Mouse (Mus musculus) heart, postnatal 0 days (tissue): ENCODE measurements around the gene Rtl8a. TPM values are rescaled to one million over a fixed set of nuclear protein-coding genes. Genes with fewer than 3 reads are reported as not detected.
"Not testable (repeated sequence)": the region's sequence is repeated elsewhere in the genome, so short reads cannot be mapped to it uniquely, and the experiment has no call there.

Experiments
- ATAC-seq: fragments of 200-750 bp; cut with Nextera tagmentation; 2 replicates; pipeline ENCODE4 v1.8.0; 2017; ENCODE audit warnings: low read depth, moderate number of reproducible peaks, moderate library complexity; ENCODE audit not compliant: insufficient read depth
- DNase-seq: peaks from one replicate; pipeline ENCODE4 v3.0.0-alpha.2; 2016; ENCODE audit warnings: low spot score
- H3K27ac ChIP-seq: fragments of 300-500 bp; sonication (generic); 2 replicates; pipeline ENCODE4 v1.5.1; 2014; ENCODE audit warnings: low read depth, mild to moderate bottlenecking
- H3K27me3 ChIP-seq: fragments of 300-500 bp; sonication (generic); 2 replicates; pipeline ENCODE4 v1.6.1; 2014; ENCODE audit warnings: low read length, mixed read lengths; ENCODE audit not compliant: control insufficient read depth, insufficient read depth
- H3K36me3 ChIP-seq: fragments of 300-500 bp; sonication (generic); replicated peaks from 2 replicates; pipeline ENCODE4 v1.6.1; 2014; ENCODE audit warnings: low read length, mixed read lengths; ENCODE audit not compliant: control insufficient read depth, insufficient read depth
- H3K4me1 ChIP-seq: fragments of 300-500 bp; sonication (generic); 2 replicates; pipeline ENCODE4 v1.6.1; 2014; ENCODE audit warnings: antibody characterized with exemption; ENCODE audit not compliant: control insufficient read depth, insufficient read depth
- H3K4me2 ChIP-seq: fragments of 300-500 bp; sonication (generic); 2 replicates; pipeline ENCODE4 v1.6.1; 2014; ENCODE audit warnings: low read depth, mild to moderate bottlenecking, low read length, moderate library complexity
- H3K4me3 ChIP-seq: fragments of 300-500 bp; sonication (generic); 2 replicates; pipeline ENCODE4 v1.5.1; 2014; ENCODE audit warnings: low read depth, low read length
- H3K9ac ChIP-seq: fragments of 300-500 bp; sonication (generic); replicated peaks from 2 replicates; pipeline ENCODE4 v1.6.1; 2014; ENCODE audit warnings: low read depth, low read length, mixed read lengths
- H3K9me3 ChIP-seq: fragments of 300-500 bp; sonication (generic); replicated peaks from 2 replicates; pipeline ENCODE4 v1.6.1; 2016; ENCODE audit warnings: low read length; ENCODE audit not compliant: control insufficient read depth
- CTCF ChIP-seq: IDR thresholded peaks from 2 replicates; pipeline ENCODE4 v1.5.1; 2016; ENCODE audit warnings: antibody characterized with exemption, control low read depth, low read depth
- EP300 ChIP-seq: IDR thresholded peaks from 2 replicates; pipeline ENCODE4 v1.6.1; 2016; ENCODE audit warnings: antibody characterized with exemption, low read depth
- WGBS: fragments of 180-500 bp; shearing (Covaris S2); extraction: QIAGEN DNeasy Blood & Tissue Kit; methylation state at CpG from one replicate; pipeline ENCODE4 v1.1.7; 2014; 5-methylcytosine and 5-hydroxymethylcytosine counted together
- polyA plus RNA-seq: library from polyadenylated mRNA; unstranded; fragments of >200 nt; fragmentation: Nextera tagmentation; extraction: Ambion mirVana; gene quantifications from 2 replicates; pipeline ENCODE4 v1.2.1, GENCODE M21; 2015
- total RNA-seq: library from RNA; depleted of rRNA; stranded (reverse); fragments of >200 nt; gene quantifications from 2 replicates; pipeline ENCODE4 v1.2.3, GENCODE M21; 2014; ENCODE audit warnings: low replicate concordance; rRNA removed

Gene Rtl8a
- total RNA-seq (121 and 177 TPM in 2 replicates), polyA plus RNA-seq (121 and 122 TPM in 2 replicates)

- H3K9me3 ChIP-seq, H3K9ac ChIP-seq, H3K36me3 ChIP-seq, H3K4me1 ChIP-seq, H3K27me3 ChIP-seq: not testable (repeated sequence)
- 28% methylated on average over 11 of the region's 50 CpGs for WGBS
- peak within 1 kb of the TSS; percentile 81 for H3K27ac ChIP-seq
- DNase-seq = peak; percentile 80
- peak within 1 kb of the TSS; percentile 44 for H3K4me2 ChIP-seq
- H3K4me3 ChIP-seq = peak within 1 kb of the TSS; percentile 38
- ATAC-seq = peak; percentile 94
Measured at GRCm38 (mm10) chrX:53642980-53643961, at the start of gene Rtl8a. TSS of gene Rtl8a (minus strand) at chrX:53643682.

- Histone ChIP-seq H3K4me3 (no peak overlapping the region), H3K36me3 (no peaks in the 10 kb centered on the region), H3K4me2 (no peak overlapping the region), H3K9me3 (no peaks in the 10 kb centered on the region), H3K9ac (no peak overlapping the region), H3K27me3 (no peaks in the 10 kb centered on the region), H3K4me1 (no peaks in the 10 kb centered on the region), H3K27ac (no peak overlapping the region)
- WGBS = 66% methylated on average over 2 of the region's 2 CpGs
- ATAC-seq (no peak), DNase-seq (no peak)
- TF ChIP-seq EP300 (no peak), CTCF (no peak)
Measured at GRCm38 (mm10) chrX:53693141-53693540, 49.7 kb upstream of the Rtl8a start.

- no peak for TF ChIP-seq CTCF
- TF ChIP-seq EP300 = no peak
- no peaks in the 10 kb centered on the region for H3K27me3 ChIP-seq
- 49% methylated on average over 2 of the region's 2 CpGs for WGBS
Measured at GRCm38 (mm10) chrX:53692065-53692464, 48.6 kb upstream of the Rtl8a start.

GRCm38 (mm10) chrX:53684676-53685075 lies 41.2 kb upstream of the Rtl8a start:
- WGBS = 68% methylated on average over 2 of the region's 4 CpGs
- not testable (repeated sequence) for ATAC-seq

More at GRCm38 (mm10) chrX:53692065-53692464, 48.6 kb upstream of the Rtl8a start:
- Histone ChIP-seq H3K36me3 (no peaks in the 10 kb centered on the region), H3K4me1 (no peaks in the 10 kb centered on the region), H3K9ac (no peak overlapping the region), H3K4me3 (no peak overlapping the region), H3K4me2 (no peak overlapping the region), H3K9me3 (no peaks in the 10 kb centered on the region), H3K27ac (no peak overlapping the region)
- DNase-seq = no peak
- no peak for ATAC-seq

GRCm38 (mm10) chrX:53682650-53683049 lies 39.2 kb upstream of the Rtl8a start:
- H3K4me2 ChIP-seq, H3K36me3 ChIP-seq, H3K27me3 ChIP-seq, H3K4me3 ChIP-seq, H3K4me1 ChIP-seq, DNase-seq, H3K9me3 ChIP-seq, H3K27ac ChIP-seq, H3K9ac ChIP-seq, ATAC-seq: not testable (repeated sequence)
- WGBS = 0% methylated on average over 1 of the region's 3 CpGs

More at GRCm38 (mm10) chrX:53684676-53685075, 41.2 kb upstream of the Rtl8a start:
- not testable (repeated sequence) for H3K9ac ChIP-seq, H3K4me3 ChIP-seq, H3K36me3 ChIP-seq, H3K9me3 ChIP-seq, H3K27ac ChIP-seq, DNase-seq, H3K27me3 ChIP-seq, H3K4me2 ChIP-seq, H3K4me1 ChIP-seq

GRCm38 (mm10) chrX:53676943-53677342 lies 33.5 kb upstream of the Rtl8a start:
- H3K27ac ChIP-seq, DNase-seq, H3K36me3 ChIP-seq, H3K4me3 ChIP-seq, ATAC-seq, H3K9ac ChIP-seq, H3K4me1 ChIP-seq, H3K4me2 ChIP-seq, H3K9me3 ChIP-seq, H3K27me3 ChIP-seq: not testable (repeated sequence)
- peak; percentile 54 for TF ChIP-seq CTCF
- 17% methylated on average over 2 of the region's 2 CpGs for WGBS

GRCm38 (mm10) chrX:53670696-53671095 lies 27.2 kb upstream of the Rtl8a start:
- H3K9ac ChIP-seq, ATAC-seq, H3K36me3 ChIP-seq, H3K9me3 ChIP-seq, DNase-seq, H3K27me3 ChIP-seq, H3K4me1 ChIP-seq: not testable (repeated sequence)
- WGBS = 23% methylated on average over 4 of the region's 4 CpGs
- 0 out of 2 replicates have a peak overlapping the region, but pooled peaks have one; percentile 30 for H3K27ac ChIP-seq
- H3K4me2 ChIP-seq = peak overlapping the region; percentile 47
- peak overlapping the region; percentile 39 for H3K4me3 ChIP-seq
